Mouse (Mus musculus) thymus, postnatal 36 days (tissue): ENCODE measurements around the gene Hhipl1.

Source experiments
- DNase-seq, 2 experiments: peaks; one replicate each; pipeline ENCODE4 v3.0.0; 2022; ENCODE audit warnings: mixed read lengths in 2 of 2

The Hhipl1 gene

DNA sequence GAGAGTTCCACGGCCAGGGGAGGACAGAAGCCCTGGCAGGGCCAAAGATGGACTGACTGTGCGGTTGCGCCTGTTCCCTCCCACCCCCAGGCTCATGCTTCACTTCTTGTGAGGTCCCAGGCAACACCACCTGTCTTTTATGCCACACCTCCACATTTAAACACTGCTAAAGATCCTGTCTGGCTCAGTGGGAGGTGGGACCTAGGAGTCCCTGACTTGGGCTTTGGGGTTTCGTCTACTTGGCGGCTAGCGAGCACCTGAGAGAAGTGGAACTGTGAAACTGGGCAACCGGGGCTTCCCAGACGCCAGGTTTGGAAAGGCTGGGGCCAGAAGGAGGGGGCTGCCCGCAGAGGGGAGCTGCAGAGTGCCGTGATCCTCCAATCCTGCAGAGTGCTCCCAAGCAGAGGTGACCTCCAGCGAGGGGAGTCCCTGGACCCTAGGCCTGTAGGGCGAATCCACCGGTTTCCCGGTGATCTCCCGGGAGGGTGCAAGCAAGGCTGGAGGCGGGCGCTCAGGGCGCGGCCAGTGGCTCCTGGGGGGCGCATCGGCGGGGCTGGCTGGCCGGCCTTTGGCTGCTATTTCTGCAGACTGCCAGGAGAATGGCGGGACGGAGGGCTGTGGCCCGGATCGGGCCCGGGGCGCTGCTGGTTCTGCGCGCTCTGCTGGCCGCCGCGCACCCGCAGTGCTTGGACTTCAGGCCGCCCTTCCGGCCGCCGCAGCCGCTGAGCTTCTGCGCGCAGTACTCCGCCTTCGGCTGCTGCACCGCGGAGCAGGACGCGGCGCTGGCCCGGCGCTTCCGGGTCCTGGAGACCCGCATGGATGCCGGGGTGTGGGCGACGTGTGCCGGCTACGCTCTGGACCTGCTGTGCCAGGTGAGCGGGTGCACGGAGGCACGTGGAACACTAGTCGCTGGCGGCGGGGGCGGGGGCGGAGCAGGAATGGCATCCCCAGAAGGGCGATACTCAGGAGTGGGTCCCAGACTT lies at the start of gene Hhipl1:
Gene Hhipl1, plus strand, starts transcription at position 459 of the 983 bp plus-strand sequence.
- no peak for DNase-seq

DNA sequence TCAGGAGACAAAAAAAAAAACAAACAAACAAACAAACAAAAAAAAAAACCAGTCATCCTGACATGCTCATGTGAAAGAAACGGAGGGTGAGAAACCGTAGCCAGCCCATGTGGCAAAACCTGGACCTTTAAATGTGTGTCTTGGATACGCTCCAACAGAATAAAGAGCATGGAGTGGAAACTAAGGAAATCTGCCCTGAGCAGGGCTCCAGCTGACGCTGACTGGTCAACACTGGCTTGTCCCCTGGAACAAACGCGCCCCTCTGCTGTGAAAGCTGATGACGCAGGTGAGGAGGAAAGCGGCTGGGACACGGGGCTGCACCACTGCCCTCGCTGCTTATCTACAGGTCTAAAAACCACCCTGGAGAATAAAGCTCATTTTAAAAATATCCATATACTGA lies 49.3 kb upstream of the Hhipl1 start:
- DNase-seq = no peak

DNA sequence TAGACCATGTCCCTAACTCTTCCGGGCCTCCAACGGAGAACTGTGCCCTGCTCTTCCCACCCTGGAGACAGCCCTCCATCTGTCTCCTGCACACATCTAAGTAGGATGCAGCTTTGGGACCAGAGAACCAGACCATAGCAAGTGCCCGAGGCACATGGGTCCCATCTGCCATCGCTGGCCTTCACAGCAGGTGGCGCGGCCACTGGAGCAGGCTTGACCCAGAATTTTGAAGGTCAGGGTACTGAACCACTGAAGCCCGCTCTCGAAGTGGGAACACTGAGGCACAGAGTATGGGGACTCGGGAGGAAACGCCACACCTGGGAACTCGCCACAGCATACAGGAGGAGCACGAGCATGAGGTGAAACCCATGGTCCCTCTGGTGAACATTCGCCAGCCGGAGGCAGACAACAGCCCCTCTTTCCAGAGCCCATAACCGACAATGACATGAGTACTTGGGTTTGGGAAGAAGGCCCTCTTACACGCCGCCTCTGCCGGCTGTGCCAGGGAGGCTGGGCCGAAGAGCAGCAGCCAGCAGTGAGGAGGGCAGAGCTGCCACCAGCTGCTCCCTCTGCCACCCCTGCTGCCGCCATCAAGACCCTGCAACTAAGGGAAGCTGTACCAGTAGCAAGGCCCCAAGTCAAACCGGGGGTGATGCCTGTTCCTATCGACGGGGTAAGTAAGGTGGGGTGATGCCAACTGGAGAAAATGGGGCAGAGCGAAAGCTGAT lies 46.6 kb upstream of the Hhipl1 start:
- DNase-seq = no peak

DNA sequence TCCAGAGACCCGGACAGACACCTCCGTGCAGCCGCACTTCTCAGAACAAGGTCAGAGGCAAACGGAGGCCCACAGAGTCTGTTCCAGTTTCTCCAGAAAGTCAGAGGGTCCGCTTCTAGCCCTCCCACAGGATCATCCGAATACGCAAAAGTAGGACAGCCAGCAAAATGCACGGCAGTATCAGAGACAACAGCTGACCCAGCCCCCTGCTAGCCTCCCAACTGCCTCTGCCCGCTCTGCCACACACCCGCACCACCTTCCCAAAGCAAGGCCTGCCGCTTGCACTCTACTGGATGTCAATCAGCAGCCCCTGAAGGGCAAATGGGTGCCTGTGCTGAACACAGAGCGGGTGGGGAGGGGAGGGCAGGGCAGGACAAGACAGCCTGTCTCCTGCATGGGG lies 45.1 kb upstream of the Hhipl1 start:
- no peak for DNase-seq

DNA sequence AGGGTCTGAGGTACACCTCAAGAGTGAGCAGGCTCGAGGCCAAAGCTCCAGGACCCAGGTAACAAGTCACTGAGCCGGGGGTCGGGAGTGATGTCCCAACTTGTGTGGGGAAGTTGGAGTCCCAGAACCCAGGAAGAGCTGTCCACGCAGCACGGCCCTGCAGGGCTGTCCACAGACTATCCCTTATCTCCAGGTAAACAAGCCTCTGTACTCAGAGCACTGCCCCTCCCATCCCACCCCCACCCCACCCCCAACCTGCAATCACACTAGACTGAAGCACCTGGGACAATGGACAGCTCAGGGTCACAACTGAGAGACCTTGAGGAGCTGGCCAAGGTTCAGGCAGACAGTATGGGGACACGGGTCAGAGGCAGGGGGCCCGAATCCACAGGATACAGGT lies 41.2 kb upstream of the Hhipl1 start:
- DNase-seq = no peak

DNA sequence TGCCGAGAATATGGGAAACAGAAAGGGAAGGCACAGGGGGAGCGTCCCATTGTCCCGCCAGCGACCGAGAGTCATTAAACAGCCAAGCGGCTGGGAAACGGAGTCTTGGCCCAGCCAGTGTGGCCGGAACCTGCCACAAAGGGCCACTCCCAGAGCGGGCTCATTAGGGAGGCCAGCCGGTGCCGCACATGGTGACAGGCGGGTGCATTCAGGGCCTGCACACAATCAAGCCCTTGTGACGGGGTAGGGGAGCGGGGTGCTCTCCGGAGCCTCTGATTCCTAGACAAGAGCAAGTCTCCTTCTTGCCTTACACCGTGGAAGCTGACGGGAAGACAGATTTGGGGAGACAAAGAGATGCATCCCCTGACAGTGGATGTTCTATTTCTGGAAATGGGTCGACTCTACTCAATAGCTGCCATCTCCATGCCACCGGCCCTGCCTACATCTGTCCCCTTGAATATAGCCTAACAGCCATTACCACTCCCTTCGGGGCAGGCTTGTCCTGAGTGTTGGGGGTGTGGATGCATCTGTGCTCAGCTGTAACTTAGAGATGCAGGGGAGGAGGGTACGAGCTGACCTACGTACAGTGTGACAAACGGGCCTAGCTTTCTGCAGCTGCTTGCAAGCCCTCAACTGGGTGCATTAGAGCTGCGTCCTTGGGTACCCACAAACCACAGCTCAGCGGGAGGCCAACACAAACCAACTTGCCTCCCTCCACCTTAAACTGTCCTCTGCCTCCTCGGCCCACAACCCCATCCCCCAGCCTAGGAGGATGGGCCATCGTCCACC lies 40.0 kb upstream of the Hhipl1 start:
- DNase-seq = no peak

DNA sequence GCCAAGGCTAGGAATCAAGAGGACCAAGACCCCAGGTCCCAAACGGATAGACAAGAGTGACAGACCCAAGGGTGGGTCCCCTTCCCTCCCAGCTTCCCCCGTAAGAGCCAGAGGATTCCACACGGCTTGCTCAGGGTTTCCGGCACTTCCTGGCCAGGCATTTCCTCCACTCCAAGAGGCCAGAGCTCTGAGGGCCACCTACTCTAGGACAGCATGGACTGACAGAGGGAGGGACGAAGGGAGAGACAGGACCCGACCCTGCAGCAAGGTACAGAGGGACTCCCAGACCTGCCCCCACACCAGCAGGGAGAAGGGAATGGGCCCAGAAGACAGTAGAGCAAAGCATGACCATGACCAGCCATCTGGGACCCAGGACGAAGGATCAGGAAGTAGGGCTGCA lies 38.4 kb upstream of the Hhipl1 start:
- no peak for DNase-seq

DNA sequence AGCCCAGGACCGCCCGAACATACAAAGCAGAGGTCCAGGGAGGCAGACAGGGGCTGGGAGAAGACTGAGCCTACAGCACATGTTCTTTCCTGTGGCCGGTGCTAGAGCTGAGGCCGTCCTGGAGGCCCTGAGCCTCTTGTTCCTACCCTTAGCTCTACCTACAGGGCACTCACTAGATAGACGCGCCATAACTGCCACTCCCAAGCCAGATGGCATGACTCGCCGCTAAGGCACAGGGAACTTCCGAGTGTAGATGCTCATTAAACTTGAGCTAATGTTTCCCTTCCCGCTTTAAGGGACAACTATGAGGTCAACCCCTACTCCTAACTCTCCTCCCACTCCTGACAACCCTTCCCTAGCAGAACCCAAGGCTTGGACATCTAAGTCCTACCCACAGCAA lies 37.1 kb upstream of the Hhipl1 start:
- DNase-seq = no peak

DNA sequence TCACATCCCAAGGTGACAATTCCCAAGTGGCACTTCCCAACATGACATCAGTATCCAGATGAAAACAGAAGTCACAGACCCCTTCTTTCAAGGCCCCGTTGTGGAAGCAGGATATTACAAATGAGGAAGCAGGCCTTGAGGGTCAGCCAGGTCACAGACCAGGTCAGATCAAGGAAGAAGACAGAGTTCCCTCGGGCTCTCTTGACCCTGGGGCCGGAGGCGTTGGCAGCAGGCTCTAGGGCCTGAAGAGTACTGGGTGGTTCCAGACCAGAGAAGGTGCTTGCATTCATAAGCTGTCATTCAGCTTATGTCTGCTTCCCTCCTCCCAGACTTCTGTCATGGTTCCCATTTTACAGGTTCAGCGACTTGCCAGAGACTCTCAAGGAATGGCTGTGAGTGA lies 36.4 kb upstream of the Hhipl1 start:
- DNase-seq = no peak

DNA sequence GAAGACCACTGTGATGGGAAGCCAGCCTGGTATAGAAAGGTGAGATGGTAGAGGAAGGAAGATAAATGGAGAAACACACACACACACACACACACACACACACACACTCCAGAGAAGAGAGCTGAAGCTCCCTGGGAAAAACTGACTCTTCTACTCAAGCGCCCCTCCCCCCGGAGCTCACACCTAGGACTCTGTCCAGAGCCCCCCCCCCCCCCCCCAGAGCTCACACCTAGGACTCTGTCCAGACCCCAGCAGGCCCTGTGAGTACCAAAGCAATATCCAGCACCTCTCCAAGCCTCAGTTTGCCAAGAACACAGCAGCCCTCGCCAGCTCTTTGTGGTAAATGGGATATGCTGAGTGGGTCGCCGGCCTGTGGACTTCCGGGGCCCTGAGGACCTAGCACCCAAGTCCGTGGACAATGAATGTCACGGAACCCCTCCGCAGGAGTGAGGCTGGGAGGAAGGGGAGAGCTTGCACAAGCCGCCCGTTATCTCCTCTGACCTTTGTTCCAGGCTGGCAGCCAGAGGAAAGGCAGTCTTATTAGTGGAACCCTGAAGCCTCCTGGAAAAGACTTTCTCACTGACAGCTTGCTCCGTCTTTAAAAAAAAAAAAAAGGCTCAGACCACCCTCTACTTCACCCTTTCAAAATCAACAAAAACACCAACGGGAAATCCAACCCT lies 35.7 kb upstream of the Hhipl1 start:
- no peak for DNase-seq

DNA sequence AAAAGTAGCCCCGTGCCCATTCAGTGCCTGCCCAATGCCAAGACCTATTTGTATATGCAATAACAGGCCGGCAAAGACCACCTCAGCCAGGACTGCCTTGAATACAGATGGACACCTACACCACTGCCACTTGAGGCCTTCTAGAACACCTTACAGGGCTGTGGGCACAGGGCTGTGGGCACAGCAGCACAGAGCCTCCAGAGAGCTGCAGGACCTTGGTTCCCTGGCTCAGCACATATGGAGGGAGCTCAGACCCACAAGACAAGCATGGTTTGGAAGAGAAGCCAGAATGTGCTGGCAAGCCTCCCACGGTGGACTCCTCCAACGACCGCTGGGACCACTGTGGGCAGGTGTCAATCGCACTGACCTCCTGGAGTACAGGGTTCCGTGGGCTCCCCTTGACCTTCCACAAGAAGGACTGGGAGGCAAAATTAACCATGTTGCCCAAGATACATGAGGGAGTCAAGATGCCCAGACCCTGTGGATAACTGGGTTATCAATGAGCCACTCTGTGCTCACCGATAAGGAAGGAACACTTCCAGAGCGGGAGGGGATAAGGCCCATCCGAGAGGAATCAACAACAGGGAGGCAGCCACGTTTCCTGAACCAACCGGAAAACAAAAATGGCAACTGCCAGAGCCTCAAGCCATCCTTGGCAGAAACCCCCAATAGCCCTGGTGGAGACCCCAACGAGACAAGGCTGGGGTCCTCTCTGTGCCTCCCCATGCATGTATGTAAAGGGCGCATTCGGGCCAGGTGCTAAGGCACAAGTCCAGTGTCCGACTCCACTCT lies 34.5 kb upstream of the Hhipl1 start:
- no peak for DNase-seq

DNA sequence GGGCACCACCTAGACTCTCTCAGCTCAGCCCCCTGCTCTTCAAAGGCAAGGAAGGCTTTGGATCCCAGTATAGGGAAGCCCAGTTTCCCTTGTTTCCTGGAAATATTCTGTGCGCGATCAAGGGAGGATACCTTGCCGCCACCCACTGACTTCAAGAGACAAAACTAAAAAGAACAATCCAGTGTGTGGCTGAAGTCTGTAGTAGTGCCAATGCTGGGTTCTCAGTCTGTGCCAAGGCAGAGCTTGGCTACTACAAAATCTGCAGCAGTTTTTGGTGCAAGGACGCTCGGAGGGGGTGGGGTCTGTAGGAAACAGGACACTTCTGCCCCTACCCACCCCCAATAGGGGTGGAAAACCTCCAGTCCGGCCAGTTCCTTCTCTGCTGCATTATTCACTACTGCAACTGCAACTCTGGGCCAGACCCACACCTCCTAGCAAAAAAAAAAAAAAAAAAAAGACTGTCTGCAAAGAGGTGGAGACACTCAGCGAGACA lies 33.9 kb upstream of the Hhipl1 start:
- DNase-seq = no peak

DNA sequence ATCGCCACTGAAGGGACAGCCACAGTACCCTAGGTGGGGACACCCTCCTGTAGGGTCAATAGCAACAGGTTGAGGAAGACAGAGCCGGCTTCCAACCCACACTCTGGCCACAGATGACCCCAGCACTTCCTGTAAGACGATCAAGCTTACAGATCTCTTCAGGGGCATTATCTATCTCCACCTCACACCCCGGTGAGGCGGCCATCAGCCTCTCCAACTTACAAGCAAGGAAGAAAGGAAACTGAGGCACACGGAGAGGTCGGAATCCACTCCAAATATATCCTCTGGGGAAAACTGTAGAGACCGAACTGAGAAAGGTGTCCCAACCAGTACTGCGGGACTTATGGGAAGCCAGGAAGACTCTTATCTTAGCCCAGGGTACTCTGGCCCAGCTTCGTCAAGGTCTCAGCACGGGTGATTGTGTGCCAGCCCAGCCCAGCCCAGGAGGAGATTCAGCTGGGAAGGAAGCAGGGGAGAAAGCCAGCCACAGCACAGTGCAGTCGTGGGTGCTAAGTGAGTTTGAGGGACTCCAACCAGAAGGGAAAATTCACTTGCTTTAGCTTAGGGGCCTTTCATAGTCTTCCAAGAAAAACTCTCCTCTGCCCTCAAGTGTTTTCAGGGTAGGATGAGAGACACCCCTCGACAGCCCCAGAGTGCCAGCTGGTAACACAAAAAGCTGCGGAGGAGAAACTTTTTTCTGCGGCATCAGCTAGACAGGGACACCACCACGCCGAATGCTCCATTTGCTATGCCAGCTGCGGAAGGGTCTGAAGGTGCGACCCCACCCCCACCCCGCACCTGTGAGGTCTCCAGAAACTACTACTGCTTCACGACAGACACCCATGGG lies 32.4 kb upstream of the Hhipl1 start:
- DNase-seq = no peak

DNA sequence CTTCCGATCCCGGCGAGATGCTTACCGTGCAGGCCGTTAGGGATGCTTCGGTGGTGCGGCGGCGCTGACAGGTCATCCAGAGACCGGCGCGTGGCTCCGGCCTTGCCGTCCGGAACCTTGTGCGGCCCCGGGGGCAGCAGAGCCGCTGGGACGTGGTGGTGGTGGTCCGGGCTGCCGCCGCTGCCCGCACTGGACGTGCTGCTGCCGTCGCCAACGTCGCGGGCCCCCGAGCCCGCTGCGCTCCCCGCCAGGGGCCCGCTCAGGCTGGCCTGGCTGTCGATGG lies 31.8 kb upstream of the Hhipl1 start:
- DNase-seq = peak; percentile 14 to 43

DNA sequence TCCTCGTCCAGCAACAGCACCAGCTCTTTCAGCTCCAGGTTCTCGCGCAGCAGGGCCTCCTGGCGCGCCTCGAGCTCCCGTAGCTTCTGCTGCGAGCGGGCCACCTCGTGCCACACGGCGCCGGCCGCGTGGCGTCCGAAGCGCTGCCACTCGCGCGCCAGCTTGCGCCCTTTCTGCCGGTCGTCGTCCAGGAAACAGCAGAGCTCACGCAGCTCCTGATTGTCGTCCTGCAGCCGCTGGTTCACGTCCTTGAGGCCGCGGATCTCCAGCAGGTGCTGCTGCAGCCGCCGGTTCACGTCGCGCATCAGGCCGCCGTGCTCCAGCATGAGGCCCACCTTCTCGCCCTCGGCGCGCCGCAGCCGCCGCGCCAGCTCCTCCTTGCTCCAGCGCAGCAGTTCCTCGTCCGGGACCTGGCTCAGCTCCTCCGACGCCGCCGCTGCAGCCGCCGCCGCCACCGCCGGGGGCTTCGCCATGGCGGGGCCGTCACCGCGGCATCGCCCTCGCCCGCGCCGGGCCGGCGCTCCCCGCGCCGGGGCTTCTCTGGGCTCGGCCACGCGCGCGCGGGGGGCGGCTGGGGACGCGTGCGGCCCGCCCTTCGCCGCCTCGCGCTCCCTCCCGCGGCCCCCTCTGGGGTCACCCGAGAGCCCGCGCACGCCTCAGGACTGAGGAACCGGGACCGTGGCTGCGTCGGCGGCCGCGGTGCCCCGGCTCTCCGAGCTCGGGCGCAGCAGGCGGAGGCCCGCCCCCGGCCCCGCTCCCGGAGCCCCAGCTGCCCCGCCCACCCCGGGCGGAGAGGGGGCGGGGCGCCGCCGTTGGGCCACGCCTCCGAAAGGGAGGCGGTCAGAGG lies 31.2 kb upstream of the Hhipl1 start, which contains the start of gene Ccdc85c:
Gene Ccdc85c, minus strand, starts transcription at position 765 of the 847 bp plus-strand sequence.
- DNase-seq = peak; percentile 58 to 69

DNA sequence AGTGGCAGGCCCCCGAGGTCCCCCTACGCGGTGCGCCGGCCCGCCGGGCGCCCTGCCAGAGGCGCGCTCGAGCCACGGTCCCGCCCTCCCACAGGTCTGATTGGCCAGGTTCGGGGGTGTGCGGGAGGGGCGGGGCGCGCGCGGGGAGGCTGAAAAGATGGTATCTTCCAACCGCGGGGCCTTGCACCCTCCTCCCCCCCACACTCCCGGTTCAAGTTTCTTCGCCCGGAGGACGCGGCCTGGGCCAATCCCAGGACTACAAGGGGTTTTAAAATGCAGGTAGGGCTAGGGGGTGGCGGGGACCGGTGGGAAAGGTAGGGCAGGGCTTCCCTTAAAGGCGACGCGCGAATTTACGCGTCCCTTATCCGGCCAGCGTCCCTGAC lies 30.6 kb upstream of the Hhipl1 start:
- peak; percentile 98 to 99 for DNase-seq

DNA sequence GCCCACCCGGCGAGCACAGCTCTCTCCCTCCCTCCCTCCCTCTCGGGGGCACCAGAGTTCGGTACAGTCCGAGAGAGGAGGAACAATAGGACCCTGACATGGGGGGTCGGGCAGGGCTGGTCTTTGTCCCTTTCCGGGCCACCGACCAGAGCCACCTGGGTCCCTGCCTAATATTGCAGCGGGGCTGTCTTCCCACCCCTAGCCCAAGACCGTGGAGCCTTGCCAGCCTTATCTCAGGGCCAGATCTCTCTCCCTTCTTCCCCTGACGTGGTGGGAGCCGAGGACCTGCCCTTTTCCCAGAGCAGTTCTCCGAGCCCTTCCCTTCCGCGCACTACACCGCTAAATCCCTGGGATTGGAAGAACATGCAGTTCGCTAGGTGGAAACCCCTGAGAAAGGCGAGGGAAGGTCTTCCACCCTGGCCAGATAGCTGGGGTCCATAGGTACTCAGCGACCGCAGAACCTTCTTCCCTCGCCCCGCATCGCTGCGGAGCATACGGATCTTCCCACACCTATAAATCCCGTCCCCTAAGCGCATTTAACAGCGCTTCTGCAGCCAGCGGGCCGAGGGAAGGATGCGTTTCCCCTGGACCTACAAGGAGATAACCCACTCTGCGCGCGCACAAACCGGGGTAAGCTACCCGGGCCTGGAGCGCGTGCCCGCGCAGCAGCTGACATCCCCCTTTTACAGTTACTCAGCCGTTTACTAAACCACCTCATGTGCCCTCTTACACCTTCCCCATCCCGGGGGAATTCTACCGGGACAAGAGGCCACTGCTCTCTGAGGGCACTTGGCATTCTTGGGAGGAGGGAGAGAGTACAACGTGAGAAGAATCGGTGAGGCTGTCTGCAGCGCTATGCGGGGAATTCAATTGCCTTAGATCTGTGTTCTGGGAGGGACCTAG lies 29.9 kb upstream of the Hhipl1 start:
- peak; percentile 59 to 76 for DNase-seq

DNA sequence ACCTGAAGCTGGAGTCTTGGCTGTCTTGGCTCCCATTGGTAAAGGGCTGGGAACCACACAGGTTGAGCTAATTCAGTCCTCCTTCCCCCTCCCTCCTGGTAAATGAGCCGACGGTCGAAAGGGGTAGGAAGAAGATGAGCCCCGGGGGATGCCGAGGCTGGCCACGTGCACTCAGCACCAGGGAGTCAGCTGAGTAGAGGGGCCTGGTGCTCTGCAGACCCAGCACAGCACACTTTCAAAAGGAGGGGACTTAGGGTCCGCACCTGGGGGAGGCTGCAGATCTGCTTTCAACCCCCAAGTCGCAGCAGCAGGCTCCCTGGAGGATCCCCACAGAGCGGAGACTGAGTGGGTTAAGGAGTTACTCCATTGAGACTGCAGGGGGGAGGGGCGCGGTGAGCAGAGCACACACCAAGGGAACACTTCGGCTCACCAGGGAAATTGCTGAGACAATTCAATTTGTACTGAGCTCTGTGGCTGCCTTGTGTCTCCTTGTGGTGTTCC lies 28.7 kb upstream of the Hhipl1 start:
- no peak for DNase-seq
